Mouse (Mus musculus) hindbrain, embryonic 16.5 days (tissue): ENCODE measurements around the gene Glipr2. TPM values are rescaled to one million over a fixed set of nuclear protein-coding genes. Genes with fewer than 3 reads are reported as not detected.

Source experiments
- ATAC-seq: fragments of 200-750 bp; cut with Nextera tagmentation; 2 replicates; pipeline ENCODE4 v1.8.0; 2017; ENCODE audit warnings: moderate TSS enrichment, moderate library complexity
- H3K27ac ChIP-seq: fragments of 300-500 bp; sonication (generic); 2 replicates; pipeline ENCODE4 v1.5.1; 2014; ENCODE audit warnings: low read depth, mild to moderate bottlenecking, control low read depth, low read length, moderate library complexity
- H3K27me3 ChIP-seq: fragments of 300-500 bp; sonication (generic); replicated peaks from 2 replicates; pipeline ENCODE4 v1.6.1; 2014; ENCODE audit warnings: low read length; ENCODE audit not compliant: control insufficient read depth, insufficient read depth
- H3K36me3 ChIP-seq: fragments of 300-500 bp; sonication (generic); 2 replicates; pipeline ENCODE4 v1.6.1; 2014; ENCODE audit warnings: mild to moderate bottlenecking, low read length, moderate library complexity, mixed read lengths; ENCODE audit not compliant: control insufficient read depth, insufficient read depth
- H3K4me1 ChIP-seq: fragments of 300-500 bp; sonication (generic); 2 replicates; pipeline ENCODE4 v1.6.1; 2014; ENCODE audit warnings: low read depth, low read length; ENCODE audit not compliant: control insufficient read depth, insufficient read depth
- H3K4me2 ChIP-seq: fragments of 300-500 bp; sonication (generic); 2 replicates; pipeline ENCODE4 v1.6.1; 2014; ENCODE audit warnings: mild to moderate bottlenecking, low read length, control low read depth, moderate library complexity
- H3K4me3 ChIP-seq: fragments of 300-500 bp; sonication (generic); 2 replicates; pipeline ENCODE4 v1.5.1; 2014; ENCODE audit warnings: mild to moderate bottlenecking, low read length, control low read depth, moderate library complexity
- H3K9ac ChIP-seq: fragments of 300-500 bp; sonication (generic); 2 replicates; pipeline ENCODE4 v1.6.1; 2014; ENCODE audit warnings: low read depth, mild to moderate bottlenecking, control low read depth, low read length, moderate library complexity
- H3K9me3 ChIP-seq: fragments of 300-500 bp; sonication (generic); 2 replicates; pipeline ENCODE4 v1.6.1; 2014; ENCODE audit warnings: mild to moderate bottlenecking, low read length, moderate library complexity; ENCODE audit not compliant: control insufficient read depth
- WGBS: fragments of 180-500 bp; shearing (Covaris S2); extraction: QIAGEN DNeasy Blood & Tissue Kit; methylation state at CpG from one replicate; pipeline ENCODE4 v1.1.7; 2014; 5-methylcytosine and 5-hydroxymethylcytosine counted together
- polyA plus RNA-seq: library from polyadenylated mRNA; unstranded; fragments of >200 nt; fragmentation: Nextera tagmentation; extraction: Ambion mirVana; gene quantifications from 2 replicates; pipeline ENCODE4 v1.2.1, GENCODE M21; 2015

Glipr2 gene
- polyA plus RNA-seq, 1 experiment from 2014 or later: 32.5 TPM

DNA sequence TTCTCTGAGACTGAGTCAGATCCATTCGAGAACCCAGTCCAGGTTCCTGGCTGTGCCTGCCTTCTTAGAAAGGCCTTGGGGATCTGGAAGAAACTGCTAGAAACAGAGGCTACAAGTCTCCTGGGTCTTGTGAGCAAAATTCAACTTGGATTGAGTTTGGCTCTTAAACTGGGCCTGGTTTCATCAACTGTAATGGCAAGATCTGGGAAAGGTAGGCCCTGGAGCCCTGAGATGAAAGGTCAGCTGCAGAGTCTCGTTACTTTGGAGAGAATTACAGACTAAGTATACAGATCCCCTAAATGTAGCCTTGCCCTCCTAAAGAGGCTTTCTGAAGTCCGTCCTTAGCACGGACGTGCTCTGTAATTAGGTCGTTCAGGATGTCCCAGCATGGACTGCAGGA is 68.4 kb downstream of the Glipr2 start:
- H3K4me3 ChIP-seq: no peak overlapping the region
- WGBS: 97% methylated on average over 6 of the region's 6 CpGs
- no peaks in the 10 kb centered on the region for H3K4me1 ChIP-seq
- H3K9ac ChIP-seq: no peak overlapping the region
- no peaks in the 10 kb centered on the region for H3K27me3 ChIP-seq
- ATAC-seq: no peak
- H3K36me3 ChIP-seq: peaks cover 58% of the 10 kb centered on the region
- no peak overlapping the region for H3K4me2 ChIP-seq
- no peaks in the 10 kb centered on the region for H3K9me3 ChIP-seq
- H3K27ac ChIP-seq: no peak overlapping the region

Other genes with a start within 250 kb of the Glipr2 start
- 0.11 TPM in 1 of 2 replicates, not detected in the other for gene Olfr71, start 247.1 kb upstream of the Glipr2 start, polyA plus RNA-seq
- gene Hrct1, start 230.2 kb upstream of the Glipr2 start, polyA plus RNA-seq: 0.49 and 0.75 TPM in 2 replicates
- gene Spaar, start 227.4 kb upstream of the Glipr2 start, polyA plus RNA-seq: 0.04 TPM in 1 of 2 replicates, not detected in the other
- not detected in 2 replicates for gene Olfr159, start 186.4 kb upstream of the Glipr2 start, polyA plus RNA-seq
- gene Olfr156, start 133.5 kb upstream of the Glipr2 start, polyA plus RNA-seq: not detected in 2 replicates
- gene Olfr157, start 117.2 kb upstream of the Glipr2 start, polyA plus RNA-seq: not detected in 2 replicates
- not detected in 2 replicates for gene Olfr155, start 105.8 kb upstream of the Glipr2 start, polyA plus RNA-seq
- 4.9 and 5.4 TPM in 2 replicates for gene Reck, start 81.9 kb upstream of the Glipr2 start, polyA plus RNA-seq
- gene Ccin, start 26.1 kb downstream of the Glipr2 start, polyA plus RNA-seq: not detected in 2 replicates
- gene Clta, start 47.1 kb downstream of the Glipr2 start, polyA plus RNA-seq: 332 and 364 TPM in 2 replicates
- gene Gne, start 126.8 kb downstream of the Glipr2 start, polyA plus RNA-seq: 27.3 and 31.1 TPM in 2 replicates